Mouse (Mus musculus) hindbrain, embryonic 15.5 days (tissue): ENCODE results near the gene A1bg. TPM values are rescaled to one million over a fixed set of nuclear protein-coding genes. Genes with fewer than 3 reads are reported as not detected.

ENCODE experiments used
- ATAC-seq: fragments of 200-750 bp; cut with Nextera tagmentation; 2 replicates; pipeline ENCODE4 v1.8.0; 2017; ENCODE audit warnings: low read depth, moderate number of reproducible peaks, moderate TSS enrichment; ENCODE audit not compliant: low FRiP score
- H3K27ac ChIP-seq: fragments of 300-500 bp; sonication (generic); replicated peaks from 2 replicates; pipeline ENCODE4 v1.5.1; 2015; ENCODE audit warnings: mild to moderate bottlenecking, inconsistent platforms
- H3K27me3 ChIP-seq: fragments of 300-500 bp; sonication (generic); 2 replicates; pipeline ENCODE4 v1.6.1; 2015; ENCODE audit warnings: control low read depth, inconsistent platforms
- H3K36me3 ChIP-seq: fragments of 300-500 bp; sonication (generic); 2 replicates; pipeline ENCODE4 v1.6.1; 2015; ENCODE audit warnings: control low read depth, inconsistent platforms
- H3K4me1 ChIP-seq: fragments of 300-500 bp; sonication (generic); replicated peaks from 2 replicates; pipeline ENCODE4 v1.6.1; 2015; ENCODE audit warnings: control low read depth, inconsistent platforms
- H3K4me2 ChIP-seq: fragments of 300-500 bp; sonication (generic); 2 replicates; pipeline ENCODE4 v1.6.1; 2015; ENCODE audit warnings: moderate library complexity, mild to moderate bottlenecking, inconsistent platforms
- H3K4me3 ChIP-seq: fragments of 300-500 bp; sonication (generic); 2 replicates; pipeline ENCODE4 v1.5.1; 2015; ENCODE audit warnings: mild to moderate bottlenecking, inconsistent platforms
- H3K9ac ChIP-seq: fragments of 300-500 bp; sonication (generic); 2 replicates; pipeline ENCODE4 v1.6.1; 2015; ENCODE audit warnings: inconsistent platforms
- H3K9me3 ChIP-seq: fragments of 300-500 bp; sonication (generic); 2 replicates; pipeline ENCODE4 v1.6.1; 2016; ENCODE audit warnings: control low read depth, inconsistent platforms
- WGBS: fragments of 180-500 bp; shearing (Covaris S2); methylation state at CpG from one replicate; pipeline ENCODE4 v1.1.7; 2015; 5-methylcytosine and 5-hydroxymethylcytosine counted together
- polyA plus RNA-seq: library from polyadenylated mRNA; unstranded; fragments of >200 nt; fragmentation: Nextera tagmentation; extraction: Ambion mirVana; gene quantifications from 2 replicates; pipeline ENCODE4 v1.2.1, GENCODE M21; 2015

Gene A1bg
- polyA plus RNA-seq, 1 experiment from 2014 or later = not detected

GRCm38 (mm10) chr15:60855112-60855511, 67.7 kb downstream of the A1bg start:
- no peak for ATAC-seq
- H3K9ac ChIP-seq = no peak overlapping the region
- peaks cover 9% of the 10 kb centered on the region; the same call in 1 of the 2 replicates for H3K4me1 ChIP-seq
- no peaks in the 10 kb centered on the region for H3K9me3 ChIP-seq
- no peaks in the 10 kb centered on the region for H3K36me3 ChIP-seq
- H3K4me3 ChIP-seq = no peak overlapping the region
- no peak overlapping the region for H3K27ac ChIP-seq
- 62% methylated on average over 1 of the region's 1 CpGs for WGBS
- H3K4me2 ChIP-seq = no peak overlapping the region
- no peaks in the 10 kb centered on the region for H3K27me3 ChIP-seq

GRCm38 (mm10) chr15:60854151-60854550, 68.7 kb downstream of the A1bg start:
- 81% methylated on average over 4 of the region's 4 CpGs for WGBS
- H3K9me3 ChIP-seq = no peaks in the 10 kb centered on the region
- no peak for ATAC-seq
- peaks cover 9% of the 10 kb centered on the region; the same call in 1 of the 2 replicates for H3K4me1 ChIP-seq
- H3K9ac ChIP-seq = no peak overlapping the region
- H3K27me3 ChIP-seq = no peaks in the 10 kb centered on the region
- no peaks in the 10 kb centered on the region for H3K36me3 ChIP-seq
- no peak overlapping the region for H3K4me3 ChIP-seq
- no peak overlapping the region for H3K4me2 ChIP-seq
- H3K27ac ChIP-seq = no peak overlapping the region

DNA sequence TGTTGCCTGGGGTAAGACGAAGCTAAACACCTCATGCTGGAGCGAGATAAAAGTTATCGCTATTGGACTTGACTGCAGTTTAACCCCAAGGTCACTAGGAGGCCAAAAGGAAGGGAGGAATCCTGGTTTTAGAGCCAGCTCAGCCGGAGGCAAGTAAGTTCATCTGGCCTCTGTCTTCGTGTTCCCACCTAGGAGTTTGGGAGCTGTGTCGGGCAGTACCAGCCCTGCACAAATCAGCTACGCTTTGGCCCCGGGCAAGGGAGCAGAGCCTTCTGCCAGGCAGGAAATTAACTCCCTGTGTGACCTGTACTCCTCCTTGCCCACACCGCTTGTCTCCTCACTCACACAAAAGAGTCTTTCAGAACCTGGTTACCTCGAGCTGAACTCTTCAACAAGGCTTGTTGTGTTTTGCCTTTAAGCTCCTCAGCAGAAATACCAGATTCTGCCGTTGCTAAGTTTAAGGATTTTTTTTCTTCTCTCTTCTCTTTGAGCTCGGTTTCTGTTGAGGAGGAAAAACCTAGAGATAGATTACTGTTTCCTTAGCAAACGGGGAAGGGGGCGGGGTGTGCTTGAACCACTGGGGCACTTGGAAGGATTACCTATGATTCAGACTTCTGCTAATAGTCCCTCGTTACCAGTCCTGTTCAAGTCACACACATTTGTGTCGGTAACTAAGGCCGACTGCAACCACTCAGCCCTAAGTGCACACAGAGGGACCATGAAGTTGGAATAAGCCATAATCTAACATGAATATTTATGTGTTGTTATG, 69.4 kb downstream of the A1bg start, which contains the start of gene Fam84b:
Gene Fam84b (minus strand): TSS at position 548 of the 769 bp plus-strand sequence.
- H3K36me3 ChIP-seq = no peaks in the 10 kb centered on the region
- H3K4me3 ChIP-seq = no peak within 1 kb of the TSS
- peaks cover 9% of the 10 kb centered on the region; the same call in 1 of the 2 replicates for H3K4me1 ChIP-seq
- H3K27me3 ChIP-seq = no peaks in the 10 kb centered on the region
- H3K9me3 ChIP-seq = no peaks in the 10 kb centered on the region
- 39% methylated on average over 17 of the region's 17 CpGs for WGBS
- ATAC-seq = peak; percentile 81
- no peak within 1 kb of the TSS for H3K27ac ChIP-seq
- H3K4me2 ChIP-seq = no peak within 1 kb of the TSS
- H3K9ac ChIP-seq = no peak within 1 kb of the TSS

- Histone ChIP-seq H3K4me3 (no peak overlapping the region), H3K4me1 (peaks cover 12% of the 10 kb centered on the region; the same call in 1 of the 2 replicates), H3K9ac (no peak overlapping the region), H3K9me3 (no peaks in the 10 kb centered on the region), H3K27ac (no peak overlapping the region), H3K4me2 (no peak overlapping the region), H3K36me3 (no peaks in the 10 kb centered on the region), H3K27me3 (no peaks in the 10 kb centered on the region)
- WGBS = 57% methylated on average over 3 of the region's 3 CpGs
- ATAC-seq = no peak
Measured at GRCm38 (mm10) chr15:60848630-60849029, 74.2 kb downstream of the A1bg start.

Other genes with a start within 250 kb of the A1bg start
- gene Fam84b, start 69.2 kb downstream of the A1bg start, polyA plus RNA-seq = 8.8 and 12.2 TPM in 2 replicates